Mouse (Mus musculus): ENCODE data around the gene Il31ra. TPM values are rescaled to one million over a fixed set of nuclear protein-coding genes. Genes with fewer than 3 reads are reported as not detected.

The Il31ra gene
- polyA plus RNA-seq, 3 experiments from 2014 or later: 0.10 TPM; not detected in 2

GRCm38 (mm10) chr13:112507691-112508090 lies 86.5 kb downstream of the Il31ra start:
- peak; percentile 83 for ATAC-seq

GRCm38 (mm10) chr13:112506766-112507165 lies 87.4 kb downstream of the Il31ra start:
- no peak for ATAC-seq

GRCm38 (mm10) chr13:112505436-112505835 lies 88.7 kb downstream of the Il31ra start:
- ATAC-seq: no peak

- no peak for ATAC-seq
These were observed 90.3 kb downstream of the Il31ra start for GRCm38 (mm10) chr13:112503846-112504245.

- no peak for ATAC-seq
These were observed 93.7 kb downstream of the Il31ra start for GRCm38 (mm10) chr13:112500466-112500865.

- no peak for ATAC-seq
These were observed 94.1 kb downstream of the Il31ra start for GRCm38 (mm10) chr13:112500027-112500426.

- ATAC-seq: no peak
These were observed 99.6 kb downstream of the Il31ra start for GRCm38 (mm10) chr13:112494590-112494989.

- no peak for ATAC-seq
These were observed 101.9 kb downstream of the Il31ra start for GRCm38 (mm10) chr13:112492285-112492678.

- ATAC-seq: no peak
These were observed 102.4 kb downstream of the Il31ra start for GRCm38 (mm10) chr13:112491636-112492284.

- no peak for ATAC-seq
These were observed 104.1 kb downstream of the Il31ra start for GRCm38 (mm10) chr13:112490036-112490435.

- no peak for ATAC-seq
These were observed 107.5 kb downstream of the Il31ra start for GRCm38 (mm10) chr13:112486676-112487075.

- ATAC-seq: no peak
These were observed 107.9 kb downstream of the Il31ra start for GRCm38 (mm10) chr13:112486236-112486635.

- no peak for ATAC-seq
These were observed 111.1 kb downstream of the Il31ra start for GRCm38 (mm10) chr13:112483015-112483414.

GRCm38 (mm10) chr13:112482525-112482924 lies 111.6 kb downstream of the Il31ra start:
- ATAC-seq: no peak

GRCm38 (mm10) chr13:112479926-112480325 lies 114.2 kb downstream of the Il31ra start:
- no peak for ATAC-seq

- ATAC-seq: no peak
These were observed 115.1 kb downstream of the Il31ra start for GRCm38 (mm10) chr13:112479032-112479431.

- ATAC-seq: peak; percentile 37
These were observed 120.1 kb downstream of the Il31ra start for GRCm38 (mm10) chr13:112473757-112474755.

GRCm38 (mm10) chr13:112472401-112473023 lies 121.6 kb downstream of the Il31ra start:
- ATAC-seq: peak; percentile 49

- no peak for ATAC-seq
These were observed 123.0 kb downstream of the Il31ra start for GRCm38 (mm10) chr13:112471201-112471600.

Measured in inflammation-experienced regulatory T-cells, adult 6 months (primary cell).